15 mouse cellular contexts compared by ENCODE assay signal in the genomic region with DNA sequence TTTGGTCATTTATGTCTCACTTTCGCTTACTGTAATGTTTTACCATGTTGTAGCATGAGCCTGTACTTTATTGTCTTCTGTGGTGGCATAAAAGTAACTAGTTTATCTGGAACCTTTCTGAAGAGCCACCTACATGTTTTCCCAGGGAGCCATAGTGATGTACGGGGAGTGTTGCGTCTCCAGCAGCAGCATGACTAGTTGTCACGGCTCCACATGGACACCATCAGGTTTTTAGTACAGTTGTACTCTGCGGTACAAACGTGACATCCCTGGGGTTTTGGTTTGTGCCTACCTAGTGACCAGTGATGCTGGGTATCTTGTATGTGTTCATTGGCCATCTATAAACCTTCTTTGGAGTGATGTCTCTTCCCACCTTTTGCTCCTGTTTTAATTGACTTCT.
"Had no signal": no experiment of that assay in that cellular context is flagged by ENCODE, and none has a peak within 500 bp of the region (broad histone marks: within the 10 kb centered on the region; RNA-seq: fewer than 3 reads in every experiment).

No protein-coding gene starts in this region.

- H3K27me3 ChIP-seq: neural tube, embryonic 13.5 days; neural tube, embryonic 15.5 days; stomach, embryonic 15.5 days had no signal

- DNase-seq: retina, postnatal 1 day; right cerebral cortex, adult 18-20 months; right cerebral cortex, postnatal 14 days; right cerebral cortex, postnatal 25 days; right cerebral cortex, postnatal 4 days; spleen, adult 18-20 months; thymus, adult 2 months; thymus, postnatal 14 days; thymus, postnatal 25 days; thymus, postnatal 36 days; thymus, postnatal 4 days had no signal

- H3K4me3 ChIP-seq: neural tube, embryonic 13.5 days; neural tube, embryonic 15.5 days; stomach, embryonic 15.5 days had no signal

- H3K36me3 ChIP-seq: neural tube, embryonic 13.5 days; neural tube, embryonic 15.5 days; stomach, embryonic 15.5 days had no signal

- H3K4me1 ChIP-seq: neural tube, embryonic 15.5 days; stomach, embryonic 15.5 days had no signal

- H3K9me3 ChIP-seq: neural tube, embryonic 13.5 days; neural tube, embryonic 15.5 days; stomach, embryonic 15.5 days had no signal

- H3K27ac ChIP-seq: neural tube, embryonic 13.5 days; neural tube, embryonic 15.5 days; stomach, embryonic 15.5 days; stomach, postnatal 0 days had no signal

- H3K4me2 ChIP-seq: neural tube, embryonic 13.5 days; neural tube, embryonic 15.5 days; stomach, embryonic 15.5 days had no signal

- H3K9ac ChIP-seq: neural tube, embryonic 13.5 days; neural tube, embryonic 15.5 days; stomach, embryonic 15.5 days had no signal
